Mouse (Mus musculus) right cerebral cortex, postnatal 4 days (tissue): ENCODE results near the gene Rnf126.

Source experiments
- DNase-seq: peaks from one replicate; pipeline ENCODE4 v3.0.0-alpha.2; 2022

Gene Rnf126

GRCm38 (mm10) chr10:79792339-79793040 is 25.7 kb upstream of the Rnf126 start:
- DNase-seq = no peak

DNA sequence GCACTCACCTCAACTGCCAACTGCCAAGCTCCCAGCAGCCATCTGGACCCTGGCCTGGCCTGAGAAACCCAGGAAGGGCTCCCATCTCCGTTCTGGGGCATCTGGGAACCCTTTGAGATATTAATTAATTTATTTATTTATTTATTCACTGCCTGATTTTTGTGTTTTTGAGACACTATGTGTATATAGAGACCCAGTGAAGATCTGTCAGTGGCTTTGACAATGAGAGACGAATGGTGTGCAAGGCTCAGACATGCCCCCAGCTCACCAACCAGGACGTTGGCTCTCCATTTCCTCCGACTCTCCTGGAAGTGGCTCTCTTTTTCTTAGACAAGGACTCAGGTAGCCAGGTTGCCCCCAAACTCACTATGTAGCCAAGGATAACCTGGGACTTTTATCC is 24.1 kb upstream of the Rnf126 start, which contains the start of gene Prss57:
Prss57 (minus strand) TSS at position 101 of the 400 bp plus-strand sequence.
- DNase-seq = no peak

DNA sequence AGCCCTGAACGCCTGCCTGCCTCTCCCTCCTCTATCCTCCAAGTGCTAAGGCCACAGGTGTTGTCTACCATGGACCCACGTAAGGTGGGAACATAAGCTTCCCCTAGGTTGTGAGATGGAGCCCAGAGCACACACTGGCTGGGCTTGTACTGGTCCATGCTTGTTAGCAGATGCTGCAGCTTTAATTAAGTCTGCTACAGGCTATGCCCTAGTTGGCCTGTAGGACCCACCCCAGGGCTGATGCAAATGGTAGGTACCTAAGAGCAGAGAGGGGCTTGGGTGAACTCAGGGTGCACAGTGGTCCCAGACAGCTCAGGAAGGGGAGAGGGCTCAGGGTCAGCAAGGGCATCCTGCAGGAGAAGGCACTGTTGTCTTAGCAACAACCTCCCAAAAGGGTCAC is 22.8 kb upstream of the Rnf126 start:
- no peak for DNase-seq

- peak; percentile 92 for DNase-seq
Observed at GRCm38 (mm10) chr10:79788386-79789158, 21.8 kb upstream of the Rnf126 start.

DNA sequence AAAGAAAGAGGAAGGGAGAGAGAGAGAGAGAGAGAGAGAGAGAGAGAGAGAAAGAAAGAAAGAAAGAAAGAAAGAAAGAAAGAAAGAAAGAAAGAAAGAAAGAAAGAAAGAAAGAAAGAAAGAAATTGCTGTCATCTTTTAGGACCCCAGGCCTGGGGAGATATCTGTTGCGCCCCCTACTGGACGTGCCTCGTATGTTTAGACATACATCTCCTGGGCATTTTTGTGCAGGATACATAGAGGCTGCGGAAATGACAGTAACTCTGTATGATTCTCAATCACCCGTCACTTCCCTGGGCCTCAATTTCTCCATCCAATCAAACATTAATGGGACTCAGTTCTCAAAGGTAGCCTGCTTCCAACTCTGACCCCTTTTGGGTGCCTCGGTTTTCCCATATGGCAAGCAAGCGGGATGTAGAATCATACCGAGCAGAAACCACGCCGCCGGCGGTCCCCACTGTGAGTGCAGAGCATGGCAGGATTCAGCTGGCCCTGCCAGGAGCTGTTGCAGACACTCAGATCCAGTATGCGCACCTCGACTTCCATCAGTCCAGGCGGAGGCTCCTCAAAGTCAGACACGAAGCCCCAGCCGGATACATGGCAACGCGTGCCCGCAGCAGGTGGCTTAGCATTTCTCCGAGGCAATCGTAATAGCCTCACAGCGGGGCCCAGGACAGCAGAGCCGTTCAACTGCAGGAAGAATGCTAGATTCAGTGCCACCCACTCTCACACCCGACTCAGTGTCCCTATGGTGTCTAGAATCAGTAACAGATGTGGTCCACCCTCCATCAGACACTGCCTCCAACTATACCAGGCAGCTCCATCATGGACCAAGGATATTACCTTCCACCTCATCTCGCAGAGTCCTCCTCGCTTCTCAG is 17.4 kb upstream of the Rnf126 start:
- peak; percentile 66 for DNase-seq

DNA sequence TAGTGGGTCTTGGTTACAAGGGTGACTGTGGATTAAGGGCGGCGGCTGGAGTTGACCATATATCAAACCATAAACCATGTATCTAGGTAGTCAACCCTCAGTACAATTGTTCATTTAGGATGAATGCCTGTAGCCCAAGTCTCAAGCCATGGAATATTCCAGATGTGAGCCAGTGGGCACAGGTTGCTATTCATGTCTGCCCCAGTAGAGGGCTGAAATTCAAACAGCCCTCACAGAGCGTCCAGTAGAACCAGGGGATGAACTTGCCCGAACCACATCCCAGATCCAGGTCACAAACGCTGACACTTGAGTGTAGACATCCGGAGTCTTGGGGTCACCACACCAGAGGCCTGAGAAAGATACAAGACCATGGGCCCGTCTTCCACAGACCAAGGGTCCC is 16.3 kb upstream of the Rnf126 start:
- DNase-seq = no peak

GRCm38 (mm10) chr10:79781956-79782355 is 15.2 kb upstream of the Rnf126 start:
- no peak for DNase-seq

DNA sequence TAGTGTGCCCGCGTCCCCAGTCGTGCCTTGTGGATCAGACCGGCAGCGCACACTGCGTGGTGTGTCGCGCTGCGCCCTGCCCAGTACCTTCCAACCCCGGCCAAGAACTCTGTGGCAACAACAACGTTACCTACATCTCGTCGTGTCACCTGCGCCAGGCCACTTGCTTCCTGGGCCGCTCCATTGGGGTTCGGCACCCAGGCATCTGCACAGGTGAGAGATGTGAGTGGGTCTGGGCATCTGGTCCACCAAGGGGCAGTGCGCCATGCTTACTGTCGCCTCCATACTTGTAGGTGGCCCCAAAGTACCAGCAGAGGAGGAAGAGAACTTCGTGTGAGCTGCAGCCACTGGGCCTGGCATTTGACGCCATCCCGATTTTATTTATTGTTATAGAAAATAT is 14.4 kb upstream of the Rnf126 start:
- DNase-seq = no peak

GRCm38 (mm10) chr10:79780664-79781015 is 13.9 kb upstream of the Rnf126 start:
- peak; percentile 65 for DNase-seq

DNA sequence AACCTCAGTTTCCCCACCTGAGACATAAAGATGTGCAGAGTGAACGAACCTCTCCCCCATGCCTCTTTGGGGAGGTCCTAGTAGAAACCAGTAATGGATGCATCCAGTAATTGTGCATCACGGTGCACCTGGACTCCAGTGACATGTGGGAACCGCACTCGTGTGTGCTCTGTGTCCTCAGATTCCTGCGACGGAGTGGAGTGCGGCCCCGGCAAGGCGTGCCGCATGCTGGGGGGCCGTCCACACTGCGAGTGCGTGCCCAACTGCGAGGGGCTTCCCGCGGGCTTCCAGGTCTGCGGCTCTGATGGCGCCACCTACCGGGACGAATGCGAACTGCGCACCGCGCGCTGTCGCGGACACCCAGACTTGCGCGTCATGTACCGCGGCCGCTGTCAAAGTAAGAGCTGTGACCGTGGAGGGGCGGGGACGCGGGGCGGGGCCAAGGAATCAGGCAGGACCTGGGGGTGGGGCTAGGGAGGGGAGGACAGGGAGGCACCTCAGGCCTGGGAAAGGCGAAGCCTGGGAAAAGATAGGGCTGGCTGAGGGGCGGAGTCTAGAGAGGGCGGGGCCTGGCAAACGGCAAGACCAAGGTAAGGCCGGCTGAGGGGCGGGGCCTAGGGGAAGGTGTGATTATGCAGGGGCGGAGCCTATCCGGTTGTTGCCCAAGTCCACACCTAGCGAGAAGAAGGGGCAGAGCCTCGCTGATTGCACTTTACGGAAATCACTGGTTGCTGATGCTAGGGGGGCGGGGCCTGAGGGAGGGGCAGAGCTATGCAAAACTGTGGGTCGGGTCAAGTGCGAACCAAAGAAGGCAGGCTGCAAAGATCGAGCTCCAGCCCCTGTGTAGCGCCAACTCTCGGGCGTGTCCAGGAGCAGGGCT is 13.3 kb upstream of the Rnf126 start:
- peak; percentile 98 for DNase-seq

GRCm38 (mm10) chr10:79779193-79779592 is 12.4 kb upstream of the Rnf126 start:
- no peak for DNase-seq

DNA sequence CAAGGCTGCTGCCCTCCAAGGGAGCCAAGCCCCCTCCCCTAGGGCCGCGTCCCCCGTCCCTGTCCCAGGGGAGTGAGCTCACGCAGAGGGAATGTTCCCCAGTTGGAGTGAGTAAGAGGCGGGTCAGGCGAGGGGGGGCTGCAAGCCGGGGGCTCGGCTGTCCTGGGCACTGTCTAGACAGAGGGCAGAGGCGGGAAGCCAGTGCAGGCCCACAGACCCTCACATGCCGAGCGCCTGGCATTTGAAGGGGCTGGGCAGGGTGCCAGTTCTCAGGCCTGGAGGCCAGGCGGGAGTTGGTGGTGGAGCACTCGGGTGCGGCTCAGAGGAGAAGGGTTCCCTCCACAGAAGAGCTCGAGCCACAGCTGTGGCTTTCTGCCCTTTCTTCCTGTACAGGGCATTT is 11.3 kb upstream of the Rnf126 start:
- DNase-seq = peak; percentile 59

DNA sequence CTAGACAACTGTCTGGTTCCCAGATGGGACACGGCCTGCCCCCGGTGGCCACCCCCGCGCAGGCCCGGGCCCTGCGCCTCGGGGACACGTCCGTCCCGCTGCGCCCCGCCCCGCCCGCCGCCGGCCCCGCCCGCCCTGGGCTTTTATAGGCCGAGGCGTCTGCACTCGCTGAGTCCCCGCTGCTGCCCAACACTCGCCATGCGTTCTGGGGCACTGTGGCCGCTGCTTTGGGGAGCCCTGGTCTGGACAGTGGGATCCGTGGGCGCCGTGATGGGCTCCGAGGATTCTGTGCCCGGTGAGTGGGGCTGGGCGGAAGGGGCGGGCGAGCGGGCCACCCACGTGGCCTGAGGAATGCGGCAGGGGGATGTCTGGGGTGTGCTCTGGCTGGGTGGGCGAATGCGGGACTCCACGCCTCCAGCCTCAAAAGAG is 10.4 kb upstream of the Rnf126 start, which contains the start of gene Fstl3:
Fstl3 (plus strand) TSS at position 170 of the 429 bp plus-strand sequence.
- DNase-seq = no peak

DNA sequence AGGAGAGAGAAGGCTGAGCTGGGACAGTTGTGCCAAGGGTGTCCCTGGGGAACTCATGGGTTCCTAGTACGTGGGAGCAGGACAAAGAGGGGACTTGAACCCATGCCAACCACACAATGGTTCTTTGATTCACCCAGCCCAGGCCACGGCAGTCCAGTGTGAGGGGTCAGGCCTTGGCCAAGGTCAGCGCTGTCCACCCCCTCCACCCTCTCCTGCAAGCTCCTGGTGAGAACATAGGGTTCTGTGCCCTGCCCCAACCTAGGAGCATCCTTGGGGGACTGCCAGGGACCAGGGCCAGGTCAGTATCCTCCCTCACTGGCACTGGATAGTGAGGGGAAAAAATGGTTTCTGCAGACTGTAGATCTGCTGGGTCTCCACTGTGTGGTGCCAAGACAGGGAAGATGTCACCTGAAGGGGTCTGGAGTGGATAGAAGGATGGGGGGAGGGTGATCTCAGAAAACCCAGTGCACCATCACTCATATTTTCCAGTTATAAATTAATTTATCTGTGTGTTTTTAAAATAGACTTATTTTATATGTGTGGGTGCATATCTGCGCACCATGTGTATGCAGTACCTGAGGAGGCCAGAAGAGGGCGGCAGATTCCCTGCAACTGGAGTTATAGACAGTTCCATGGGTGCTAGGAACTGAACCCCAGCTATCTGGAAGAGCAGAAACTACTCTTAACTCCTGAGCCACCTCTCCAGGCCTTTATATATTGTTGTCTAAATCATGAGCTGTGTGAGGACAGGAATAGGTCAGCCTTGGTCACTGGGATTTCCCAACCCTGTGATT is 7.9 kb upstream of the Rnf126 start:
- no peak for DNase-seq

GRCm38 (mm10) chr10:79773208-79773607 is 6.5 kb upstream of the Rnf126 start:
- no peak for DNase-seq

- DNase-seq = no peak
Observed at GRCm38 (mm10) chr10:79772320-79772719, 5.6 kb upstream of the Rnf126 start.

- DNase-seq = no peak
Observed at GRCm38 (mm10) chr10:79769329-79769728, 2.6 kb upstream of the Rnf126 start.

DNA sequence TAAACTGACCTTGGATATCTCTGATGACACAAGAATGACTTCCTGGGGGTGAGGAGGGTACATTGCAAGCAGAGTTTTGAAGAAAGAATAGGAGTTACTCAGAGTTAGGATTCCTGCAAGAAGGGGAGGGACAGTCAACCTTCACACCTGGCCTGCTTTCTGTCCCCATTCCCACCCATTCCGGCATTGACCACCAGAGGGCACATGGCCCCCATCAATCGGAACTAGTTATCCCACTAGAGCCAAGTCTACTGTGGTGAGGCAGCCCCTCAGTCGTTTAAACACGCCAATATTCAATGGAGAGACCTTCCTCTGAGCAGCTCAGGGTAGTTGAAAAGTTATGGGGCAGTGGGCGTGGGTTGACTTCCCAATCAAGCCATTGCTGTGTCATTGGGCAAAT is 1.6 kb upstream of the Rnf126 start:
- peak; percentile 76 for DNase-seq

DNA sequence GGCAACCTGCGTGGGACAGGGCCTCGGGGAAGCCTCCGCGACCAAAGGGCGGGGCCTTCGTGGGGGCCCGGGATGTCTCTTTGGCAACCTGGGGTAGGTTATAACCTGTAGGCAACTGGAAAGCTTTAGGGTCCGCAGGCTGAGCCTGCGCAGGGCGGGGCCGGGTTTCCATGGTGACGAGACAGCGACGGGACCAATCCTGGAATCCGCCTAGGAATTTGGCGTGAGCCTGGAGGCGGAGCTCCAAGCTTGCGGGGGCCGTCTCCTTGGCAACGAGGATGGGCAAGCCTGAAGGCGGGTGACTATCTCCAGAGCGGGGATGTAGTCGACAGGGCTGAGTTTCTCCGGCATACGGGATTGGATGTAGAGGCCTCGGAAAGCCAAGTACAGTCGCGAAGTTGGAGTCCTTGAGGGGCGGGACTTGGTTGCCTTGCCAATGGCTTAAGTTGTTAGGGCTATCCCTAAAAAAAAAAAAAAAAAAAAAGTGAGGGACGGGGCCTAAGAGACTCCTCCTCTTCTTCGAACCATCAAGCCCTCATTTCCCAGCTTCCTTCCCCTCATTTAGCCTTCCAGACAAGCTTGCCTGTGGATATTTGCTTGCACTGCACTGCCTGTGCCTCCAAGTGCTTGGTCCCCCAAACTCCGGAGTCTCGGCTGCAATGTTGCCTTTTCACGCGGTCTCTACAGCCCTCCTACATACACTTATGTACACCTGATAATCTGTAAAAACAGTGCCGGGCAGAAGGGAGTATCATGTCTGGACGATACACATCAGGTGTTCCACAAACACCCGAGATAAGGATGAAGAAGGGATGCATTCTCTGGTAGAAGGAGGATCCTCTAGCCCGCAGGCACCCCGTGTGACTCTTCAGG is 856 bp upstream of the Rnf126 start:
- DNase-seq = peak; percentile 95

DNA sequence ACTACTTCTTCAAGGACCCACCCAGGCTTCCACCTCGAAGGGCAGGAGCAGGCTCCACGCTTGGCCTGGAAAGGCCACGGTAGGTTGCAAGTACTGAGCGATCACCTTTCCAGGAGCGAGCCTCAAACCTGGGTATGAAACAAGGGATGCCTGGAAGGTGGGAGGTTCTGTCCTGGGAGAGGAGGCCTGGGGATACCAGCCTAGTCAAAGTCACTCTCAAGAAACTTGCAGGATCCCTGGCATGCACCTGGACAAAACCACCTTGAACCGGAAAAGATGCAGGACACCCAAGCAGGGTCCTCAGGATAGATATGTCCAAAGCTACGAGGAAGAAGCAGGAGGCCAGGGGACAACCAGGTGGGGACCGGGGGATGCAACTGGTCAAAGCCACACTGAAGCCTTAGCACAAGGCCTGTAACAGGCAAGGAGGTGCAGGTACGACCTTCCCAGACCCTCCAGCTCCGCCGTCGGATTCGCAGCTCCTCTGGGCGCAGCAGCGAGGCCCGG is 698 bp downstream of the Rnf126 start:
- no peak for DNase-seq
